18 mouse cellular contexts compared by ENCODE assay signal in genomic region chr6:106503961-106504360, GRCm38 (mm10).
DNase-seq lines count a peak whose midpoint lies in the region; ATAC-seq and TF ChIP-seq lines count a peak whose summit lies in the region.
"Had no signal": no experiment of that assay in that cellular context is flagged by ENCODE, and none has a peak within 500 bp of the region (broad histone marks: within the 10 kb centered on the region; RNA-seq: fewer than 3 reads in every experiment).

No protein-coding gene starts in this region.

- no peaks in the 10 kb centered on the region for H3K4me1 ChIP-seq in forebrain, embryonic 16.5 days (replicated peaks; ENCODE audit: control insufficient read depth, insufficient read depth, low read length)
- H3K4me1 ChIP-seq: embryonic facial prominence, embryonic 10.5 days; intestine, embryonic 15.5 days; stomach, embryonic 15.5 days had no signal

- H3K27me3 ChIP-seq in forebrain, embryonic 16.5 days (replicated peaks; ENCODE audit: control insufficient read depth, insufficient read depth, low read length) = no peaks in the 10 kb centered on the region
- H3K27me3 ChIP-seq: intestine, embryonic 15.5 days; limb, embryonic 12.5 days; stomach, embryonic 15.5 days had no signal

- H3K27ac ChIP-seq in forebrain, embryonic 16.5 days (ENCODE audit: low read length) = no peak overlapping the region
- H3K27ac ChIP-seq in left cerebral cortex, adult 2 months = peak overlapping the region; percentile 54
- H3K27ac ChIP-seq: embryonic facial prominence, embryonic 10.5 days; intestine, embryonic 15.5 days; kidney, postnatal 0 days; limb, embryonic 12.5 days; stomach, embryonic 15.5 days had no signal

- no peak overlapping the region for H3K4me3 ChIP-seq in forebrain, embryonic 16.5 days (replicated peaks; ENCODE audit: low read length)
- no peak overlapping the region for H3K4me3 ChIP-seq in left cerebral cortex, adult 2 months
- H3K4me3 ChIP-seq: embryonic facial prominence, embryonic 10.5 days; intestine, embryonic 15.5 days; limb, embryonic 12.5 days; stomach, embryonic 15.5 days had no signal

- H3K9ac ChIP-seq in forebrain, embryonic 16.5 days (replicated peaks; ENCODE audit: low read depth, low read length) = no peak overlapping the region
- H3K9ac ChIP-seq: intestine, embryonic 15.5 days; limb, embryonic 12.5 days; stomach, embryonic 15.5 days had no signal

- WGBS in forebrain, embryonic 16.5 days = 29% methylated on average over 9 of the region's 9 CpGs

- H3K9me3 ChIP-seq in forebrain, embryonic 16.5 days (ENCODE audit: control insufficient read depth, low read length) = no peaks in the 10 kb centered on the region
- H3K9me3 ChIP-seq: embryonic facial prominence, embryonic 10.5 days; intestine, embryonic 15.5 days; limb, embryonic 12.5 days; stomach, embryonic 15.5 days had no signal

- no peak overlapping the region for H3K4me2 ChIP-seq in forebrain, embryonic 16.5 days (ENCODE audit: low read length)
- H3K4me2 ChIP-seq: intestine, embryonic 15.5 days; limb, embryonic 12.5 days; stomach, embryonic 15.5 days had no signal

- no peak for TF ChIP-seq CTCF in left cerebral cortex, adult 2 months (IDR thresholded peaks at IDR 0.05)

- peak; percentile 76 for ATAC-seq in forebrain, embryonic 16.5 days
- no peak for ATAC-seq in cerebellum, adult (ENCODE audit: insufficient number of reproducible peaks, low FRiP score, low TSS enrichment)
- ATAC-seq: intestine, embryonic 15.5 days had no signal

- intact Hi-C loops in left cerebral cortex, adult 2 months (cut with DNase I) = loop anchor here (5.0 kb wide), 1 partner anchor 167 kb away; no protein-coding TSS in a partner anchor

- no peaks in the 10 kb centered on the region for H3K36me3 ChIP-seq in forebrain, embryonic 16.5 days (ENCODE audit: control insufficient read depth, insufficient read depth)
- H3K36me3 ChIP-seq: embryonic facial prominence, embryonic 10.5 days; intestine, embryonic 15.5 days; limb, embryonic 12.5 days; stomach, embryonic 15.5 days had no signal

- DNase-seq in layer of hippocampus, adult 11-12 months (ENCODE audit: low spot score) = peak; percentile 44
- no peak for DNase-seq in layer of hippocampus, postnatal 25 days (ENCODE audit: extremely low spot score in 1 of 2, low spot score in 1 of 2)
- DNase-seq in left cerebral cortex, adult 2 months (ENCODE audit: extremely low spot score in 1 of 2, low spot score in 2 of 2) = peak; percentile 28 to 43
- DNase-seq in retina, postnatal 1 day = peak; percentile 55
- no peak for DNase-seq in cerebellum, postnatal 4 days (ENCODE audit: low spot score in 2 of 2)
- DNase-seq in embryo, embryonic 11 days = no peak
- DNase-seq: cerebellum, adult 9-11 months; heart, adult 18-20 months; heart, postnatal 36 days; lung, adult 18-20 months; thymus, postnatal 4 days had no signal

Comparison
In these comparisons a context has a peak if more than half of its experiments do, and no peak if none do; other contexts are left out.
1. DNase-seq: peak in layer of hippocampus, adult 11-12 months (single experiment), left cerebral cortex, adult 2 months (2 of 2) and retina, postnatal 1 day (single experiment); none in layer of hippocampus, postnatal 25 days (0 of 2), cerebellum, postnatal 4 days (0 of 2) and embryo, embryonic 11 days (single experiment).